Mouse (Mus musculus): Measurements from ENCODE around the gene Tmem121.

GRCm38 (mm10) chr12:113205251-113205942, 19.7 kb downstream of the Tmem121 start:
- no peak for TF ChIP-seq POLR2A (IDR thresholded peaks at IDR 0.05; ENCODE audit: borderline replicate concordance, extremely low read depth, insufficient read depth, insufficient read length, poor library complexity, severe bottlenecking)
- 0 out of 2 replicates have a peak, but pooled peaks have one; percentile 3 for TF ChIP-seq CTCF (IDR thresholded peaks at IDR 0.05; ENCODE audit: borderline replicate concordance, extremely low read depth, insufficient read depth, insufficient read length)
